11 mouse cellular contexts compared by ENCODE assay signal in genomic region chr4:123613309-123613947, GRCm38 (mm10).
DNase-seq lines count a peak whose midpoint lies in the region; ATAC-seq and TF ChIP-seq lines count a peak whose summit lies in the region.
"Had no signal": no experiment of that assay in that cellular context is flagged by ENCODE, and none has a peak within 500 bp of the region (broad histone marks: within the 10 kb centered on the region; RNA-seq: fewer than 3 reads in every experiment).

No protein-coding gene starts in this region.

- peak overlapping the region; percentile 4; the same call in 1 of the 2 replicates for H3K4me2 ChIP-seq in heart, embryonic 11.5 days
- H3K4me2 ChIP-seq in liver, embryonic 14.5 days (ENCODE audit: low read depth), result peak overlapping the region; percentile 39
- H3K4me2 ChIP-seq: forebrain, embryonic 13.5 days had no signal

- no peaks in the 10 kb centered on the region for H3K9me3 ChIP-seq in heart, embryonic 11.5 days (replicated peaks; ENCODE audit: control insufficient read depth, low read length)
- no peaks in the 10 kb centered on the region for H3K9me3 ChIP-seq in liver, embryonic 14.5 days (ENCODE audit: control insufficient read depth, low read length)
- H3K9me3 ChIP-seq: forebrain, embryonic 13.5 days had no signal

- peaks cover 37% of the 10 kb centered on the region for H3K4me1 ChIP-seq in heart, embryonic 11.5 days (ENCODE audit: control insufficient read depth, insufficient read depth, low read length)
- H3K4me1 ChIP-seq in liver, embryonic 14.5 days (replicated peaks; ENCODE audit: control insufficient read depth in 2 of 2, insufficient read depth in 2 of 2, low read length in 1 of 2), result peaks cover 0 to 8% of the 10 kb centered on the region in 2 experiments; a peak in 3 of 4 replicates
- H3K4me1 ChIP-seq in small intestine, adult 2 months (ENCODE audit: control insufficient read depth, insufficient read depth, insufficient read length, low read length), result peaks cover 3% of the 10 kb centered on the region; the same call in 1 of the 2 replicates

- peak overlapping the region; percentile 35; the same call in 1 of the 2 replicates for H3K27ac ChIP-seq in heart, embryonic 11.5 days (ENCODE audit: low read depth, low read length)
- H3K27ac ChIP-seq in liver, embryonic 14.5 days, result no peak overlapping the region
- H3K27ac ChIP-seq in small intestine, adult 2 months (ENCODE audit: insufficient read depth, low read depth, low read length), result peak overlapping the region; percentile 36
- H3K27ac ChIP-seq: forebrain, embryonic 13.5 days had no signal

- TF ChIP-seq CTCF in liver, embryonic 14.5 days (IDR thresholded peaks at IDR 0.05; ENCODE audit: low read depth), result no peak
- no peak for TF ChIP-seq CTCF in small intestine, adult 2 months (IDR thresholded peaks at IDR 0.05; ENCODE audit: extremely low read depth, insufficient read length, insufficient replicate concordance, low read depth, low read length)

- 58% methylated on average over 7 of the region's 7 CpGs for WGBS in heart, embryonic 11.5 days (ENCODE audit: insufficient replicate concordance)
- 59% methylated on average over 7 of the region's 7 CpGs for WGBS in liver, embryonic 14.5 days (ENCODE audit: insufficient replicate concordance)
- WGBS in small intestine, adult 2 months, result 24% methylated on average over 7 of the region's 7 CpGs

- ATAC-seq in heart, embryonic 11.5 days (replicated peaks; ENCODE audit: insufficient number of reproducible peaks, low FRiP score, low TSS enrichment), result no peak
- peak; percentile 59 for ATAC-seq in liver, embryonic 14.5 days (ENCODE audit: insufficient read depth)
- no peak for ATAC-seq in inflammation-experienced regulatory T-cells, adult 6 months
- ATAC-seq: forebrain, embryonic 13.5 days had no signal

- intact Hi-C loops in heart, postnatal 36 days (cut with DNase I), result no loop called here

- no peak overlapping the region for H3K4me3 ChIP-seq in heart, embryonic 11.5 days (ENCODE audit: low read depth, low read length)
- peak overlapping the region; percentile 29 to 50 for H3K4me3 ChIP-seq in liver, embryonic 14.5 days (ENCODE audit: insufficient read depth in 1 of 2, low read depth in 2 of 2, low read length in 2 of 2)
- H3K4me3 ChIP-seq in small intestine, adult 2 months (ENCODE audit: low read depth, low read length), result peak overlapping the region; percentile 11; the same call in 1 of the 2 replicates
- H3K4me3 ChIP-seq: forebrain, embryonic 13.5 days had no signal

- no peak for DNase-seq in heart, postnatal 36 days
- peak; percentile 52 for DNase-seq in kidney, adult 18-20 months
- peak in 2 of 3 experiments; percentile 23 to 31 for DNase-seq in liver, embryonic 14.5 days (ENCODE audit: low read depth in 3 of 3, low spot score in 3 of 3)
- no peak for DNase-seq in cerebellum, adult 11-12 months
- DNase-seq in cerebellum, adult 9-11 months, result no peak
- DNase-seq: cerebellum, postnatal 10 days; heart, postnatal 4 days had no signal

- H3K27me3 ChIP-seq in heart, embryonic 11.5 days (ENCODE audit: control insufficient read depth, insufficient read depth, low read length), result no peaks in the 10 kb centered on the region
- no peaks in the 10 kb centered on the region for H3K27me3 ChIP-seq in liver, embryonic 14.5 days (ENCODE audit: control insufficient read depth, insufficient read depth, low read length)
- H3K27me3 ChIP-seq in small intestine, adult 2 months (ENCODE audit: control insufficient read depth, insufficient read depth, low read length), result no peaks in the 10 kb centered on the region
- H3K27me3 ChIP-seq: forebrain, embryonic 13.5 days had no signal

- TF ChIP-seq EP300 in liver, embryonic 14.5 days (IDR thresholded peaks at IDR 0.05; ENCODE audit: low read depth), result no peak

- no peak for TF ChIP-seq POLR2A in small intestine, adult 2 months (IDR thresholded peaks at IDR 0.05; ENCODE audit: low read depth, low read length)

- no peaks in the 10 kb centered on the region for H3K36me3 ChIP-seq in heart, embryonic 11.5 days (ENCODE audit: control insufficient read depth, insufficient read depth, low read length)
- no peaks in the 10 kb centered on the region for H3K36me3 ChIP-seq in liver, embryonic 14.5 days (replicated peaks; ENCODE audit: control insufficient read depth, insufficient read depth, low read depth)
- H3K36me3 ChIP-seq in small intestine, adult 2 months (ENCODE audit: control insufficient read depth, insufficient read depth, low read length), result no peaks in the 10 kb centered on the region

- no peak overlapping the region for H3K9ac ChIP-seq in heart, embryonic 11.5 days (ENCODE audit: low read depth, low read length)
- H3K9ac ChIP-seq in liver, embryonic 14.5 days (replicated peaks), result no peak overlapping the region
- H3K9ac ChIP-seq: forebrain, embryonic 13.5 days had no signal

Comparison
In these comparisons a context has a peak if more than half of its experiments do, and no peak if none do; other contexts are left out.
1. DNase-seq: peak in kidney, adult 18-20 months (single experiment) and liver, embryonic 14.5 days (2 of 3); none in heart, postnatal 36 days (0 of 2), cerebellum, adult 11-12 months (single experiment) and cerebellum, adult 9-11 months (single experiment).